Mouse (Mus musculus) gastrocnemius, adult 18-20 months (tissue): ENCODE measurements around the gene Tpm4. TPM values are rescaled to one million over a fixed set of nuclear protein-coding genes. Genes with fewer than 3 reads are reported as not detected.
A peak's percentile ranks its signal among the peaks of the same experiment; 100 is the strongest.

Experiments
- DNase-seq: peaks from one replicate; pipeline ENCODE4 v3.0.0; 2021; ENCODE audit warnings: low spot score
- total RNA-seq, 2 experiments: library from RNA; stranded (reverse); gene quantifications; 2 replicates each; pipeline ENCODE4 v1.2.3; 2021

Gene Tpm4
- total RNA-seq, 2 experiments from 2014 or later = 23.8 to 42.5 TPM

DNA sequence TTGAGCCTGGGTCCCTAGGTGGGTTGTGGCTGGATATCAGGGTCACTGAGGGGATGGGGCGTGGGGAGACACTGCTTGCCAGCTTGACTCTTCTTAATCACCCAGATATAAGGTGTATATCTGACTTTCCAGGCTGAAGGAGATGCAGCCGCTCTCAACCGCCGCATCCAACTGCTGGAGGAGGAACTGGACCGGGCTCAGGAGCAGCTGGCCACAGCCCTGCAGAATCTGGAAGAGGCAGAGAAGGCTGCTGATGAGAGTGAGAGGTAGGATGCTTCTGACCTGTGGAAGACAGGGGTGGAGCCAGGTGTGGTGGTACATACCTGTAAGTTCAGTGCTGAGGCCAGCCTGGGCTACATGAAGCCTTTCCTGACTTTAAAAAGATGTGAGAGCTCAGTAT, 3.7 kb downstream of the Tpm4 start:
- DNase-seq = no peak

DNA sequence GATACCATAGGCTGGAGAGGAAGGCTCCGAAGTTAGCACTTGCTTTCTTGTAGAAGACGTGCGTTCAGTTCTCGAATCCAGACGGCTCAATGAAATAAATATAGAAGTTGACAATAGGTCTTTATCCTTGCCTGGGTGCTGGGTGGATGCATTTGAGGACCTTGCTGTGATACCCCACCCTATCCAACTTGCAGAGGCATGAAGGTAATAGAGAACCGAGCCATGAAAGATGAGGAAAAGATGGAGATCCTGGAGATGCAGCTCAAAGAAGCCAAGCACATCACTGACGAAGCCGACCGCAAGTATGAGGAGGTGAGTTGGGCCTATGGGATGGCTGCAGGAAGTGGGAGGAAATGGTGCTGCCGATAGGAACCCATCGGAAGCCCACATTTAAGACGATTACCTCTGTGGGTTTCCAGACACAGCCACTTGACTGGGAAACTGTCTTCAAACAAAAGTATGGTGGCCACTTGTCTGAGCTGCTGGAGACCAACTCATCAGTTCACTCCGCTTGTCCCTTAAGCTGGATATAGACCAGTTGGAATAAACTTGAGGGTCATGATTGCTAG, 8.6 kb downstream of the Tpm4 start:
- no peak for DNase-seq

DNA sequence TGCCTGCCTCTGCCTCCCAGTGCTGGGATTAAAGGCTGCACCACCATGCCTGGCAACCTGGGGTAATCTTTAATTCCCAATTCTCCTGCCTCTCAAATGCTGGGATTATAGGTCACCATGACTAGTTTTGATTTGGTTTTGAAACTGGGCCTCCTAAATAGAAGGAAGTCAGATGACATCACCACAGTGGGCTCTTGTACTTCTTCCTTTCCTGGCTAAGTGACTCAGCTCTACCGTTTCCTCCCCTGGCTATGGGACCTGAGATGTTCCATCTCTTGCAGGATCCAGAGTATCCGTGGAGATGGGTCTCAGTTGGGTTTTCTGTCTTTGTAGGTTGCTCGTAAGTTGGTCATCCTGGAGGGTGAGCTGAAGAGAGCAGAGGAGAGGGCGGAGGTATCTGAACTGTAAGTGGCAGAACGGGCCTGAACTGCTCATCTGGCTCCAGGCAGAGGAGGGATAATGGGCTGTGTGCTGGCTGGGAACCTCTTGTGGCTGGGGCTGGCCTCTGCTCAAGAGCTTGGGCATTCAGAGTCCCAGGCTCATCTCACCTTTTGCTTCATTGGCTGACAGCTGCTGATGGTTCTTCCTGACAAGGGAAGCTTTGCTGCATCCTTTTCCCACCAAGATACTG, 9.7 kb downstream of the Tpm4 start:
- DNase-seq = no peak

DNA sequence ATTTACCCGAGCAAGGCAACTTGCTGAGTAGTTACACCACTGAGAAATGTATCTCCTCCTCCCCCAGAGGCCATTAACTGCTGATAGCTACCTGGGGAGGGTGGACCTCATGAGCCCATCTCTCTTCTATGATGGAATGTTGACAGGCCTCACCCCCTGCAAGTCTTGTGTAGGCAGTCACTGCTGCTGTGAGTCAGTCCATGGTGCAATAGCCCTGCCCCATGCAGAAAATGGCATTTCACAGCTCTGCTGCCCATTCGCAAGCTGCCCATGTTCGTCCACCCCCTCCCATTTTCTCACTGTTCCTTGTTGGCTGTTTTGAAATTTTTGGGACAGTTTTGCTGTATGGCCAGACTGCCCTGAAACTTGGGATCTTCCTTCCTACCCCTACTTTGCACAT, 10.7 kb downstream of the Tpm4 start:
- DNase-seq = no peak

DNA sequence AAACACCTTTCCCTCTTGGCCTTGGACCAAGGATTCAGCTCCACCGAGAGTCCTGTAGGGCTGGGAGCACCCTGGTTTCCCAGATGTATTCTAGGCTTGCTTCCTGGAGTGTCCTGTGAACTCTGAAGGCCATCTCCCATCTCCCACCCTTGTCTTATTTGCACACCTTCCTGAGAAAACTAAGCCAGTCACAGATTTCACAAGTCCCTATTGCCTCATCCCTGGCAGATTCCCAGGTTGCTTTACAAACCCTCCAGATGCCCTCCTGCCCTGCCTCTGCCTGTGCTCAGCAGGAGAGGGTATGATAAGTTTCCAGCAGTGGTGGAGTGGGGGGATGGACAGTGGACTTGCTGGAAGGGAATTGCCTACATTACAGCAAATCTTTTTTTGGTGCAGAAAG, 11.3 kb downstream of the Tpm4 start:
- no peak for DNase-seq

DNA sequence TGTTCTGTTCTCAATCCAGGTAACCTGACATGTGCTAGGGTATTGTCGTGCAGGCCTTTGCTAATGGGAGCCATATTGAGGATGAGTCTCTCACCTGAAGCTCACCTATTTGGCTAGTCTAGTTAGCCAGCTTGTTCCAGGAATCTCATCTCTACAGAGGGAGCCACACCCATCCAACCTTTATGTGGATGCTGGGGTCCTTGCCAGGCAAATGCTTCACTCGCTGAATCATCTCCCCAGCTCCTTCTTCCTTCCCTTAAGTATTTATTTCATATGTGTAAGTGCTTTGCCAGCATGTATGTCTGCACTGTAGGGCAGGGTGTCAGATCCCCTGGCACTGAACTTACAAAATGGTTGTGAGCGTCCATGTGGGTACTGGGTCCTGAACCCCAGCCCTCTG, 11.8 kb downstream of the Tpm4 start:
- no peak for DNase-seq

DNA sequence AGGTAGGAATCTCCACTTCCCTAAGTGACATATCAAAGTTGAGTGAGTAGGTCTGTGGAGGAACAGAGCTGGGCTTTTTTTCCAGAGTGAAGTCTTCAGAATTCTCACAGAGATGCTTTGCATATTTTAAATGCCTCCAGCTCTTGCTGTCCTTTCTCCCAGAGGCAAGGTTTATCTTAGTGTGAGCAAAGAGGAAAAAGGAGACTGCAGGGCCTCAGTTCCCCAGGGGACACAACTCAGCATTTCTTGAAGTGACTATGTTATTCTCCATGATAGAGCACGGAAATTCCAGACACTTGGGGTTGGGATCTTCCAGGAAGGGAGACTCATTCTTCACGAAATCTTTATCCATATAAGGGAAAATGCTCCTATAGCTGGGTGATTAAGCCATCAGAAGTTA, 12.5 kb downstream of the Tpm4 start:
- DNase-seq = no peak

DNA sequence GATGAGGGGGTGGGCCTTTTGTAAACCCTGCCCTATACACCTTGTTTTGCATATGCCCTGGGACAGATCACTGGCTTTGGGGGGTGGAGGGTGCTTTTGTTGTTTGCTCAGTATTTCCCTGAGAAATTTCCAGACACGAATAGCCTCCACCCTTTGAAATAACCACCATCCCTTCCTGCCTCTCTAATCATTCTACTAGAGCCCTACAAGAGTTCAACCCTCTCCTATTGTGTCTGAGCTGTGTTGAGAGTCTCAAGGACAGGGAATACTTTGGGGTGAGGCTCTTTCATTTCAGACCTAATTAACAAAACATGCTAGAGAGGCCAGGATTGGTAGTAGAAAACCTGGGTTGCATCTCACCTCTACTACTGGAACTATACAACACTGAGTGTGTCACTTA, 14.3 kb downstream of the Tpm4 start:
- no peak for DNase-seq

DNA sequence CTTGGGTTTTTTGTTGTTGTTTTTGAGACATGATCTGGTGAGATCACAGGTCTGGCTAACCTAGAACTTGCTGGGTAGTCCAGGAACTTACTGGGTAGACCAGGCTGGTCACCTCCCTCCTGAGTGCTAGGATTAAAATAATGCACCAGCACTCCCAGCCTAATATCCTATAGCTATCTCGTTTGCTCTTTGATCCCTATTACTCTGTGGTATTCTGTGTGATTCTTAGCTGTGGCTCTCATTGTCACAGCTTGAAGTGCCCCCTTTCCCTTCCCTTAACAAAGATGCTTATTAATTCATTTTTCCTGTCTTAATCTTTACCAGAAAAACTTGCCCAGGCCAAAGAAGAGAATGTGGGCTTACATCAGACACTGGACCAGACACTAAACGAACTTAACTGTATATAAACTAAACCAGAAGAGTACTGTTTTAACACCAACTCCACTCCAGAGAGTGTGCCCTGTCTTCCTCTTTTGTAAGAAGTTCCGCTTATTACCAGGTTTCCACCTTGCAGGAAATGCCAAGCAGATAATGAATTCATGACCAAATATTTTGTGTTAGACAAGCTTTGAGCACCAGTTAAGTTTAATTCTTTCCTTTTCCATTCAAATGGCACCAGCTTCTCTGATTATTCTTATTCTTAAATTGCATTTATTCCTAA, 16.8 kb downstream of the Tpm4 start:
- no peak for DNase-seq

DNA sequence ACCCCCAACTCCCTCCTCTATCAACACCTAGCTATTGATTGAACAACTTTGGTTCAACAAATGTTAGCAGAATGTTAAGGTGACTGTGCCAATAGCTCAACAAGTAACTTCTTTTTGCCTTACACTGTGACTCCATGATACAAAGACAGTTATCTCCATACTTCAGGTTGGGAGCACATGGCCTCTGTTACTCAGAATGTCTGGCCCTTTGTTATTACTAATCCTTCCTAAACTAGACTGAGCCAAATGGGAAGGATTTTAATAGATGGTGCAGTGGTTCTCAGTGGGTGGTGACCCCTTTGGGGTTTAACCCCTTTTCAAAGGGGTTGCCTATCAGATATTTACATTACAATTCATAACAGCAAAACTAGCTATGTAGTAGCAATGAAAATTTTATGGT, 18.6 kb downstream of the Tpm4 start:
- DNase-seq = no peak

DNA sequence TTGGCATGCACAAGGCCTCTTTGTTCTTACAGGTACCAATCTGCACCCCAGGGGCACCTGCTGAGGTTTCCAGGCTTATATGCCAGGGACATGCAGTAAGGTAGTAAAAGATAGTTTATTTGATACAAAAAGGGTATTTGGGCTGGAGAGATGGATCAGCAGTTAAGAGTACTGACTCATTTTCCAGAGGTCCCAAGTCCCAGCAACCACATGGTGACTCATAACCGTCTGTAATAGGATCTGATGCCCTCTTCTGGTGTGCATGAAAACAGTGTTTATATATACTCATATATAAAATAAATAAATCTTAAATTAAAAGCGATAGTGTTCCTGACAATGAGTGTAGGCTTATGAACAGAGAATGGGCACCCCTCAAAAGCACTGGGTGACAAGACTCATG, 23.3 kb downstream of the Tpm4 start:
- DNase-seq = no peak

DNA sequence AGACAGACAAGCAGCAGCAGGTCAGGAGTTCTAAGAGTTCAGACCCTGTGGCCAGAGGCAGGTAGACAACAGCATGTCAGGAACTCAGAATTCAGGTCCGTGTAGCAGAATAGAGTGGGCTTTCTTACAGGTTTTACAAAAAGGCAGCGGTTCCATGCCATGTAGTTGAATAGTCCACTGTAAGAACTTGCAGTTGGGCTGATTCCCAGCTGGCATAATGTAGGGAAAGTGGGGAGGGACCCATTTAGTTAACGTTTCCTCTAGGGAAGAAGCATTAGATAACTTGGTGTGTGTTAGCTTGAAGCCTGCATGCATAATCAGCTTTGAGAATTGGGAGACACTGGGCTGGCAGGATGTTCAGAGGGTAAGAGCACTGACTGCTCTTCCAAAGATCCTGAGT, 24.0 kb downstream of the Tpm4 start:
- DNase-seq = no peak

DNA sequence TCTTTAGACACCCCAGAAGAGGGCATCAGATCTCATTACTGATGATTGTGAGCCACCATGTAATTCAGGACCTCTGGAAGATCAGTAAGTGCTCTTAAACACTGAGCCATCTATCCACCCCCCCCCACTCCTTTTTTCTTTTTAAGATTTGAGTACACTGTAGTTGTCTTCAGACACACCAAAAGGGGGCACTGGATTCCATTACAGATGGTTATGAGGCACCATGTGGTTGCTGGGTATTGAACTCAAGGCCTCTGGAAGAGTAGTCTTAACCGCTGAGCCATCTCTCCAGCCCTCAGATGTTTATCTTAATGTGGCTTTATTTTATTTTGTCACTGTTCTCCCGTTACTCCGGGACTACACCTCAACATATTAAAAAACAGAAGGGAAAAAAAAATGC, 25.2 kb downstream of the Tpm4 start:
- DNase-seq = no peak

DNA sequence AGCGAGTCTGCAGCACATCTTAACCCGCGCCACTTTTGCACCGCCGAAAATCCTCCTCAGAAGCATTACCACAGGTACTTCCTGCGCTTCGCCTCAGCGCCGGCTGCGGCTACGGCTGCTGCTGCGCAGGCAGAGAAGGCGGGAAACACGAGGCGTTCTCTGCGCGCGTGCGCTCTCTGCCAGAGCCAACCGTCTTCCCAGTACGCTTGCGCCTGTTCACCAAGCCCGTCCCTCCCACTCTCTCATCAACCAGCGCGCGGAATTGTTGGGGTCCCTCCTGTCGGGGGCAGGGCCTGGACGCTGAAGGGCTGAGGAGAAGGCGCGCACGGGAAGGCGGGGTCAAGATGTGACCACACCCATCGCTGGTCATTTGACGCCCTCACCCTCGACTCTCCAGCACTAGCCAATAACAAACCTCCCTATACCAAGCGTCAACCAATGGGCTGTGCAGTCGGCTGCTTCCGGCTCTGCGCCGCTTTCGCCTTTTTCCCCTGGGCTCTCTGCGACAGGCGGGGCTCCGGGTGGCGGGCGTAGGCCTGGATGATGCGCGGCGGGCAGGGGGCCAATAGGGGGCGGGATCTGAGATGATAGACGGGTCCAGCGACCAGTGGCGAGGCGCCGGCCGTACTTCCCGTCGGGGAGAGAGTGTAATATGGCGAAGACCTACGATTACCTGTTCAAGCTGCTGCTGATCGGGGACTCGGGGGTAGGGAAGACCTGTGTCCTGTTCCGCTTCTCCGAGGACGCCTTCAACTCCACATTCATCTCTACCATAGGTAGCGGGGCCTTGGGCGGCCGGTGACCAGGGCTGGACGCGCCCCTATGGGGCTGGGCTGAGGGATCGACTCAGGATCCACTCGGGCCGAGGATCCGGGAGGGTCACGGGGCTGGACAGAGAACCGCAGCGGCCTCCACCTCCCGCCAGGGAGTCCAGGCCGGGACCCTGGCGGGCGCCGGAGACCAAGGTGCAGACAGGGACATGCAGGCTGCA, 26.2 kb downstream of the Tpm4 start, which contains the start of gene Rab8a:
Rab8a (plus strand) TSS at position 494 of the 991 bp plus-strand sequence.
- DNase-seq = peak; percentile 99

DNA sequence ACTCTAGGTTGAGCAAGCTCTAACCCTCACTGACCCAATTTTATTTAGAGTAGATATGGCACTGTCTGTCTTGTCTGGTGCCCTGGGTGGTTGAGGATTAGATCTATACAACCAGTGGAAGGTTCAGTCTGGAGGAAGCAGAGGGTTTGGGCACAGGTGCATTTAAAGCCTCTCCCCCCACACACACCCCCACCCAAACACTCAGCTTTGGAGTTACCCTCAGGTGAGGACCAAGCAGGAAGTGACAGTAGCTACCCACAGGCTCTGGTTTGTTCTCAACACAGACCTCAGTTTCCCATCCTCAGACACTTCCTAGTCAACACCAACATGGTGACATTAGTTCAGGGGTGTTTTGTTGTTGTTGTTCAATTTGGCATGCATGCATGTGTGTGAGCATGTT, 28.0 kb downstream of the Tpm4 start:
- no peak for DNase-seq

DNA sequence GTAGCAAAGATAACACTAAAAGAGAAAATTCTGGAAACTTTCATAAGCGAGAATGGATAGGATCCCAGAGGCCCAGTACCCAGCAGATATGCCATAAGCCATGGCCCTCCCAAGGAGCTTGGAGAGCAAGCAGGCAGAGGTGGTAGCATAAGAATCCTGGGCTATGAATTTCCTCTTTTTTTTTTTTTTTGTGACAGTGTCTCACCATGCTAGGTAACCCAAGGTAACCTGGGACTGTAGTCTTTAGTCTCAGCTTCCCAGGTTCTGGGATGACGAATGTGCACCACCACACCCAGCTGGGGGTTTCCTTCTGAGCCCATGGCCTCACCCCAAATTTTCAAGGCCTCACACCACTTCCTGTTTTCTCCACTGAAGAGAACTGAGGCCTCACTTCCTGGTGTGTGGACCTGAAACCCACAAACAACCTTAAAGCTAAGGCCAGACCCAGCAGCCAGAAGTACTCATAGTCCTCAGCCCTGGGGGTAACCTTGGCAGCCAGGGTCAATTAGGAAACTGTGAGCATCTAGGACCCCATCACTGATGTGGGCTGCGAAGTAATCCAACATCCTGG, 34.4 kb downstream of the Tpm4 start:
- no peak for DNase-seq

DNA sequence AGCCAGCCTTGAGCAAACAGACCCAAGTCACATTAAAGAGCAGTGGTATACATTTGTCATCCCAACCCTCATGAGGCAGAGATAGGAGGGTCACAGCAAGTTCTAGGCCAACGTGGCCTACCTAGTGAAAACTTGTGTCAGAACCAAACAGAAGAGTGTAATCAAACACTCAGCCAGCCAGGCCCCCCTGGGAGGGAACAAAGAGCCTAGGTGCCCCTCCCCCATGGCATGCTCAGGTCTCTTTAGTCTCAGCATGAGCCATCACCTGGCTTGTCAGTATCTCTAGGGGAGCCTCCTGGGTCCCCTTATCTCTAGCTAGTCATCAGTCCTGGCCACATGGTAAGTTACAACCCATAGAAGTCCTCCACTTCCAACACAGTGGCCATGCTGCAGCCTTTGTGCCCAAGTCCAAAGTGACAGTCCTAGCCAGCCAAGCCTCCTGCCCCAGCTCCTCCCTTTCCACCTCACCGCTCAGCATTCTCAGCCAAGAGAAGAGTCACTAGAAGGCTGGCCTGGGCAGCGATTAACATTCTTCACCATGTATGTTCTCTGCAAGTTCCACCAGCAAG, 35.0 kb downstream of the Tpm4 start:
- DNase-seq = no peak

DNA sequence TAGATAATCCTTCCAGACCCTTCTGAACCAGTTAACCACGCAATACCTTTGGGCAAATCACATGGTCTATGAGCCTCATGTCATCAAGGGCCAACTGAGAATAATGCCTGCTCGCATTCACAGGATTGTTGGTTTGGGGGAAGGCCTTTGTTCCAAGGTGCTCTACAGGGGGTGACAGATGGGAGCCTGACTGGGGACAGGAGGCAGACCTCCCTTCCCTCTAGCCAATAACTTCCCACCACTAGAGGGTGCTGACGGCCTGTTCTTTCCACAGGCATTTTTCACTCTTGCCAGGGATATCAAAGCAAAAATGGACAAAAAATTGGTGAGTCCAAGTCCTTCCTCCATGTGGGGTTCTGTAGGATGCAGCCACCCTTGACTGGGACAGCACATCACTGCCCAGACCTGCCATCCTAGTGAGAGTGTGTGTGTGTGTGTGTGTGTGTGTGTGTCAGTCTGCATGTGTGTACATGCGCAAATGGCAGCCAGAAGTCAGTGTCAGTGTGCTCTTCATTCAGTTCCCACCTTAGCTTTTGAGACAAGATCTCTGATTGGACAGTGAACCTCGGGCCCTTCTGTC, 42.7 kb downstream of the Tpm4 start:
- DNase-seq = peak; percentile 80

DNA sequence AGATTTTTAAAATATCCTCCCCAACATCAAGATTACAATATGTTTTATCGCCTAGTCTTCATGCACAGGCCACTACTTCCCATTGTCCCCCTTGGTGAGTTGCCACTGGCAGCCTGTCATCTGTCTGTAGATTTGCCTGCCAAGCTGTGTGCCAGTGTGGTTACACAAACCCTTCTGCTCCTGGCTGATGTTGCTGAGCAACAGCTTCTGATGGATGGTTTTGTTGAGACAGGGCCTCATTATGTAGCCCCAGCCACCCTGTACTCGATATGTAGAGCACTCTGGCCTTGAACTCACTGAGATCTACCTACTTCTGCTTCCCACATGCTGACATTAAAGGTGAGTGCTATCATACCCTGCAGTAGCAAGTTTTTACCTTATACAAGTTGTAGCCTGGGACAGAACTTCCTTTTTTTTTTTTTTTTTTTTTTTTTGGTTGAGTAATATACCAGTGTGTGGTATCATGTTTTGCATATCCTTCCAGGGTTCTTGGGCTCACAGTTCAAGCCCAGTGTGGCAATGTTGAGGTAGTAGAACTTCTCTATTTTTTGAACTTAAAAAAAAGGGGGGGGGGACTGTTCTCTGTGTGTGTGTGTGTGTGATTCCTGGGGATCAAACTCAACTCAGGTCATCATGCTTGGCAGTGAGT, 48.9 kb downstream of the Tpm4 start:
- DNase-seq = no peak

DNA sequence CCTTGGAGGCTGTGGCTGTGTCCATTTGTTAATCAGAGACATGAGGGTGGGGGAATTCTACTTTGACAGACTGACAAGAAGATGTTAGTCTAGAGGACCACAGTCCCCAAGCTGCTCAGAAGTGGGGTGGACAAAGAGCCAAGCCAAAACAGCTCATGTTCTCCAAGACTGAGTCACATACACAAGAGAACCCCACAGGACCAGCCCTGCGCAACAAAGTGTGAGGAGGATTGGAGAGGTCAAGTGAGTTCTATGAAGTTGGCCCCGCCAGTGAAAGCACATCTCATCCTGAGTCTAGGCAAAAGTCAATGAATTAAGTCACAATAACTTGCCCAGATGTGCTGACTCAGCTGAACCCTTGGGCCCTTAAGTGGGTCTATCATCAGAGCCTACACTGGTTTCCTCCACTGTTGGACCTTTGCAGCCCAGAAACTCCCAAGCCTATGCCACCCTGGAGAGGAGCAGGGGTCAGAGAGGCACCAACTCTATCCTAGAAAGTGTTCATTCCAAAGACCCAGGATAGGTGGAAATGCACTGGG, 53.1 kb downstream of the Tpm4 start:
- DNase-seq = peak; percentile 16
